Mouse (Mus musculus): ENCODE measurements around the gene Gm21913.
"Not testable (repeated sequence)": the region's sequence is repeated elsewhere in the genome, so short reads cannot be mapped to it uniquely, and the experiment has no call there.

Gm21913 gene

GRCm38 (mm10) chrY:74623596-74623995, at the start of gene Gm21913:
Gene Gm21913, plus strand, starts transcription at chrY:74623896.
- DNase-seq (ENCODE audit: low spot score): not testable (repeated sequence)

All from urinary bladder, postnatal 25 days (tissue).